Mouse (Mus musculus): ENCODE measurements around the gene Igtp. TPM values are rescaled to one million over a fixed set of nuclear protein-coding genes. Genes with fewer than 3 reads are reported as not detected.
A peak's percentile ranks its signal among the peaks of the same experiment; 100 is the strongest.
"Not testable (repeated sequence)": the region's sequence is repeated elsewhere in the genome, so short reads cannot be mapped to it uniquely, and the experiment has no call there.

The Igtp gene
- polyA plus RNA-seq, 1 experiment from 2014 or later, result 1.2 TPM

DNA sequence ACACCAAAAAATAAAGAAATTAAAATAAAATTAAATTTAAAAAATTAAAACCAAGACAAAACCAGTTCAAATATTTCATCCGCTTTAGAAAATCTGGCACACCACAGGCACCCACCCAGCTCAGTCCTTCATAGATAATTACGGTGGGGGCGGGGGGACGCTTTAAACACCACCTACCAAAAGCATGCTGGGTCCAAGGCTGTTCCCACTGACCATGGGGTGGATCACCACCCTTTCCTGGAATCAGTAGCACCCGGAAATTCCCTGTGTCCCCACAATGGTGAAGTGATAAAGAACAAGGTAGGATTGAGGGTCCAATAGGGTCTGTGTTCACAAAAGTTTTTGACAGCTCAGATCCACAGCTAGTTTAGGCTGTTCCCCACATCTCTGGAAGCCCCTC, 16.5 kb downstream of the Igtp start:
- H3K27me3 ChIP-seq (ENCODE audit: poor library complexity, severe bottlenecking), result peaks cover 5% of the 10 kb centered on the region
- no peaks in the 10 kb centered on the region for H3K36me3 ChIP-seq (replicated peaks)
- H3K27ac ChIP-seq, result no peak overlapping the region
- peaks cover 19% of the 10 kb centered on the region for H3K4me1 ChIP-seq
- no peak overlapping the region for H3K4me3 ChIP-seq
- WGBS, result 88% methylated on average over 5 of the region's 5 CpGs
- DNase-seq (ENCODE audit: extremely low spot score, low spot score), result no peak
- no peaks in the 10 kb centered on the region for H3K9me3 ChIP-seq

- Histone ChIP-seq H3K27me3 (ENCODE audit: poor library complexity, severe bottlenecking) (peaks cover 5% of the 10 kb centered on the region), H3K9me3 (no peaks in the 10 kb centered on the region), H3K4me1 (peaks cover 8% of the 10 kb centered on the region), H3K27ac (no peak overlapping the region), H3K36me3 (replicated peaks) (no peaks in the 10 kb centered on the region), H3K4me3 (no peak overlapping the region)
- 89% methylated on average over 6 of the region's 6 CpGs for WGBS
- DNase-seq (ENCODE audit: extremely low spot score, low spot score), result no peak
Measured at GRCm38 (mm10) chr11:58216823-58217222, 17.5 kb downstream of the Igtp start.

- Histone ChIP-seq H3K4me1 (peaks cover 3% of the 10 kb centered on the region; the same call in 1 of the 2 replicates), H3K4me3 (no peak overlapping the region), H3K27ac (no peak overlapping the region), H3K36me3 (replicated peaks) (no peaks in the 10 kb centered on the region), H3K9me3 (no peaks in the 10 kb centered on the region), H3K27me3 (ENCODE audit: poor library complexity, severe bottlenecking) (no peaks in the 10 kb centered on the region)
- WGBS, result 67% methylated on average over 4 of the region's 4 CpGs
- no peak for DNase-seq (ENCODE audit: extremely low spot score, low spot score)
Measured at GRCm38 (mm10) chr11:58223751-58224150, 24.4 kb downstream of the Igtp start.

- Histone ChIP-seq H3K36me3 (replicated peaks) (no peaks in the 10 kb centered on the region), H3K27ac (no peak overlapping the region), H3K4me1 (peaks cover 3% of the 10 kb centered on the region; the same call in 1 of the 2 replicates), H3K4me3 (no peak overlapping the region), H3K27me3 (ENCODE audit: poor library complexity, severe bottlenecking) (no peaks in the 10 kb centered on the region), H3K9me3 (no peaks in the 10 kb centered on the region)
- DNase-seq (ENCODE audit: extremely low spot score, low spot score), result no peak
- WGBS, result 70% methylated on average over 7 of the region's 7 CpGs
Measured at GRCm38 (mm10) chr11:58224313-58224712, 25.0 kb downstream of the Igtp start.

DNA sequence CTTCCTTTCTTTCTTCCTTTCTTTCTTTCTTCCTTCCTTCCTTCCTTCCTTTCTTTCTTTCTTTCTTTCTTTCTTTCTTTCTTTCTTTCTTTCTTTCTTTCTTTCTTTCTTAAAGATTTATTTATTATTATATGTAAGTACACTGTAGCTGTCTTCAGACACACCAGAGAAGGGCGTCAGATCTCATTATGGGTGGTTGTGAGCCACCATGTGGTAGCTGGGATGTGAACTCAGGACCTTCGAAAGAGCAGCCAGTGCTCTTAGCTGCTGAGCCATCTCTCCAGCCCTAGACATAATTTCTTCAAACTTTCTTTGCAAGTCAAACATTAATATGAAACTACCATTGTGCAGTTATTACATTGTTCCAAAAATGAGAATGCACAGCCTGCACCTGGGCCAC, 25.5 kb downstream of the Igtp start:
- 85% methylated on average over 2 of the region's 2 CpGs for WGBS
- not testable (repeated sequence) for H3K9me3 ChIP-seq; H3K4me1 ChIP-seq; DNase-seq (ENCODE audit: extremely low spot score, low spot score); H3K36me3 ChIP-seq (replicated peaks); H3K27ac ChIP-seq; H3K4me3 ChIP-seq; H3K27me3 ChIP-seq (ENCODE audit: poor library complexity, severe bottlenecking)

DNA sequence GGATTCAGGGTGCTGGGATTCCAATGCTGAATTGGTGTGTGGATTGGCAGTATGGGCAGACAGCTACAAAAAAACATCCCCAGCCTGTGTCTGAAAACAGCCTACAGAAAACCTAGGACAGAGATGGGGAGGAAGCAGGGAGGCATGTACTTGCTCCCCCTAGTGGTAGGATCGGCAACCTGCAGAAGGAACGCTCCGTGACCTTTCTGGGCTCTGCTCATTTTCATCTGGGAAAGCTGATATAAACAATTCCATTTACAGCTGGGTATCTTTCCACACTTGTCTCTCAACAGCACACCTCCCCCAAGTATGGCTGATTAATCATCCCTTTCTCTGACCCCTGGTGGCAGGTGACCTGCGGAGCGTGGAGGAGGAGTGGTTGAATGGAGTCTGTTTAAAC, 26.3 kb downstream of the Igtp start:
- Histone ChIP-seq H3K4me1 (peaks cover 3% of the 10 kb centered on the region; the same call in 1 of the 2 replicates), H3K4me3 (no peak overlapping the region), H3K9me3 (no peaks in the 10 kb centered on the region), H3K36me3 (replicated peaks) (no peaks in the 10 kb centered on the region), H3K27me3 (ENCODE audit: poor library complexity, severe bottlenecking) (no peaks in the 10 kb centered on the region), H3K27ac (no peak overlapping the region)
- peak; percentile 67 for DNase-seq (ENCODE audit: extremely low spot score, low spot score)
- WGBS, result 11% methylated on average over 5 of the region's 5 CpGs

DNA sequence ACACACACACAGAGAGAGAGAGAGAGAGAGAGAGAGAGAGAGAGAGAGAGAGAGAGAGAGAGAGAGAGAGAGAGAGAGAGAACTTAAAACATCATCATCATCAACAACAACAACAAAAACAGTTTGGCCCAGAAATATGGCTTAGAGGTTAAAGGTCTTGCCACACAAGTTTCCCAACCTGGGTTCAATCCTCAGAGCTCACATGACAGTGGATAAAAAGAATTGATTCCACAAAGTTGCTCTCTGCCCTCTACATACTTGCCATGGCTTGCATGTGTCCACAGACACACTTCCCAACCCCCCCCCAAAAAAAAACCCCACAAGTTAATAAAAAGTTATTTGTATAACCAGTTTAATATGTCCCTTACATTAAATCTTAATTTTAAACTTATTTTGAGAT, 27.1 kb downstream of the Igtp start:
- H3K36me3 ChIP-seq (replicated peaks), result no peaks in the 10 kb centered on the region

DNA sequence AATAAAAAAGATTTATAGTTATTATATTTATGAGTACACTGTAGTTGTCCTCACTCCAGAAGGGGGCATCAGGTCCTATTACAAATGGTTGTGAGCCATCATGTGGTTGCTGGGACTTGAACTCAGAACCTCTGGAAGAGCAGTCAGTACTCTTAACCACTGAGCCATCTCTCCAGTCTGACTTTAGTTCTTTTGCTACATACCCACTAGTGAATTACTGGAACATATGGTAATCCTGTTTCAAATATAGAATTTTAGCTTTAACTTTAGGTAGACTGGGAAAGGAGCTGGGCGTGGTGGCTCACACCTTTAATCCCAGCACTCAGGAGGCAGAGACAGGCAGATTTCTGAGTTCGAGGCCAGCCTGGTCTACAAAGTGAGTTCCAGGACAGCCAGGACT, 28.7 kb downstream of the Igtp start:
- H3K4me3 ChIP-seq; DNase-seq (ENCODE audit: extremely low spot score, low spot score); H3K27me3 ChIP-seq (ENCODE audit: poor library complexity, severe bottlenecking); H3K4me1 ChIP-seq; H3K36me3 ChIP-seq (replicated peaks); H3K27ac ChIP-seq; H3K9me3 ChIP-seq: not testable (repeated sequence)
- 79% methylated on average over 2 of the region's 2 CpGs for WGBS

More for the DNA sequence above, 27.1 kb downstream of the Igtp start:
- DNase-seq (ENCODE audit: extremely low spot score, low spot score), result no peak
- no peaks in the 10 kb centered on the region for H3K9me3 ChIP-seq
- H3K4me3 ChIP-seq, result no peak overlapping the region
- no peaks in the 10 kb centered on the region for H3K27me3 ChIP-seq (ENCODE audit: poor library complexity, severe bottlenecking)
- H3K27ac ChIP-seq, result no peak overlapping the region
- H3K4me1 ChIP-seq, result peaks cover 3% of the 10 kb centered on the region; the same call in 1 of the 2 replicates

- Histone ChIP-seq H3K9me3 (no peaks in the 10 kb centered on the region), H3K27me3 (ENCODE audit: poor library complexity, severe bottlenecking) (no peaks in the 10 kb centered on the region), H3K27ac (no peak overlapping the region), H3K36me3 (replicated peaks) (no peaks in the 10 kb centered on the region), H3K4me1 (peaks cover 5% of the 10 kb centered on the region), H3K4me3 (no peak overlapping the region)
- DNase-seq (ENCODE audit: extremely low spot score, low spot score), result no peak
- WGBS, result 73% methylated on average over 16 of the region's 16 CpGs
Measured at GRCm38 (mm10) chr11:58230396-58230910, 31.1 kb downstream of the Igtp start.

DNA sequence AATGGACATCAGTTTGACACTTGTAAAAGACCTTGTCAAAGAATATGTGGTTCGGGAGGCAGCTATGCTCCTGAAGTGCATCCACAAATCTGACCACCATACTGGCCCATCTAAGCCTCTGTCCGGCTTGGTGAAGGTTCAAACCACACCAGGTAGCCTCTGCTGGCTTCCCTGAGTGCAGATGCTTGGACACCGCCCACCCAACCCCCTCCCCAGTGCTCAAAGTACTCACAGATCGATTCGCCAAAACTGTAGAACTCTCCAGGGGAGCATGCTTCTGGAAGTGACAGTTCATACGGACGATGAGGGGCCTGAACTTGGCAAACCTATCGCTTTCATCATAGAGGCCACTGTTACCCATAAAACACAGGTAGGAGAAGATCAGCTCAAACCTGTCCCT, 31.8 kb downstream of the Igtp start:
- no peaks in the 10 kb centered on the region for H3K36me3 ChIP-seq (replicated peaks)
- peaks cover 5% of the 10 kb centered on the region for H3K4me1 ChIP-seq
- no peaks in the 10 kb centered on the region for H3K9me3 ChIP-seq
- no peak overlapping the region for H3K4me3 ChIP-seq
- peaks cover under 1% of the 10 kb centered on the region; the same call in 1 of the 2 replicates for H3K27me3 ChIP-seq (ENCODE audit: poor library complexity, severe bottlenecking)
- WGBS, result 94% methylated on average over 8 of the region's 8 CpGs
- no peak overlapping the region for H3K27ac ChIP-seq
- no peak for DNase-seq (ENCODE audit: extremely low spot score, low spot score)

- not testable (repeated sequence) for H3K27me3 ChIP-seq (ENCODE audit: poor library complexity, severe bottlenecking); DNase-seq (ENCODE audit: extremely low spot score, low spot score); H3K4me3 ChIP-seq; H3K27ac ChIP-seq; H3K36me3 ChIP-seq (replicated peaks); H3K9me3 ChIP-seq
- peaks cover 14% of the 10 kb centered on the region for H3K4me1 ChIP-seq
- 90% methylated on average over 3 of the region's 3 CpGs for WGBS
Measured at GRCm38 (mm10) chr11:58234551-58234950, 35.2 kb downstream of the Igtp start.

- 10% methylated on average over 6 of the region's 6 CpGs for WGBS
Measured at GRCm38 (mm10) chr11:58235152-58235551, 35.8 kb downstream of the Igtp start.

DNA sequence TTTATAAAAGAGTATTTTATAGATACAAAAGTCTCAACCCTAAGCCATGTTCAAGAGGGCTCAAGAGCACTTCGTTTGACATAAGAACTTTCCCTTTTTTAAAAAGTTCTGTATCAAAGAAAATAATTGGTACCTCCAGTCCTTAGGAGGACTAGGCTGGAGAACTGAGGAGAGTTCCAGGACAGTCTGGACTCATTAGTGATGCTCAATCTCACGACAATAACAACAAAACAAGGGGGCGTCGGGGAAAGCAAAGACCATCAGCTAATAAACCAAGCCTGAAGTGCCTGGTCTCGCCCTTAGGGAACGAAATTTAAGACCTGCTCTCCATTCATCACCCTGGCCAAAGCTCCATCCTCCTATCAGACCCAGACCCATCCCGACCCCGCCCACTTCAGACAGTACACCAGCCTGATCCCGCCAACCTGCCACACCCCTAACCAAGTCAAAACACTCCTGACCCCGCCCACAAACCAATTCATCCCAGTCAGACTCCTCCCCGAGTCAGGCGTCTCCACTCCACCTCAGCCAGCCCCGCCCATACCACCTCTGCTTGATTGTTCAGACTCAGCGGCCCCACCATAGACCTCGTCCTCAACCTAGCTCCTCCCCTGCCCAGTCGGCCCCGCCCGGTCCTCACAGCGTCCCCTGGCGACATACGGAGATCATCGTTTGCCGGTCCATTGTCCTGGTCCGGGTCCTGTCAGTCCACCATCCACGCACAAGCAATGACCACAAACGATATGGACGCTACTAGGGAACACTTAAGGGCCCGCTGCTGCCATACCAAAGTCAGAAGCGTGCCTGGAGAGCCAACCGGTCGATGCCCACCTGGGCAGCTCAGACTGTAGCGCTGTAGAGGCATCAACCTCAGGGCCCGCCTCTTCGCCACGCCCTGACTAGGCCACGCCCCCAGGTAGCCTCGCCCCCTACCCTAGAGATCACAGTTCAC, 39.8 kb downstream of the Igtp start:
- no peaks in the 10 kb centered on the region for H3K36me3 ChIP-seq (replicated peaks)
- peaks cover 9% of the 10 kb centered on the region for H3K4me1 ChIP-seq
- peak; percentile 79 for DNase-seq (ENCODE audit: extremely low spot score, low spot score)
- 1% methylated on average over 37 of the region's 37 CpGs for WGBS
- H3K4me3 ChIP-seq, result peak overlapping the region; percentile 58
- H3K9me3 ChIP-seq, result no peaks in the 10 kb centered on the region
- H3K27me3 ChIP-seq (ENCODE audit: poor library complexity, severe bottlenecking), result peaks cover 4% of the 10 kb centered on the region; the same call in 1 of the 2 replicates
- H3K27ac ChIP-seq, result peak overlapping the region; percentile 12; the same call in 1 of the 2 replicates

More at GRCm38 (mm10) chr11:58235152-58235551, 35.8 kb downstream of the Igtp start:
- H3K36me3 ChIP-seq (replicated peaks), result no peaks in the 10 kb centered on the region
- peaks cover 4% of the 10 kb centered on the region; the same call in 1 of the 2 replicates for H3K27me3 ChIP-seq (ENCODE audit: poor library complexity, severe bottlenecking)
- no peak overlapping the region for H3K27ac ChIP-seq
- no peak overlapping the region for H3K4me3 ChIP-seq
- no peaks in the 10 kb centered on the region for H3K9me3 ChIP-seq
- peak; percentile 31 for DNase-seq (ENCODE audit: extremely low spot score, low spot score)
- H3K4me1 ChIP-seq, result peaks cover 15% of the 10 kb centered on the region
